Mouse (Mus musculus) liver, postnatal 0 days (tissue): Measurements from ENCODE around the gene Fto.

Experiments
- CTCF ChIP-seq: sonication (generic); IDR thresholded peaks from 2 replicates; pipeline ENCODE4 v1.5.1; 2016; ENCODE audit warnings: antibody characterized with exemption, low read depth
- EP300 ChIP-seq: IDR thresholded peaks from 2 replicates; pipeline ENCODE4 v1.6.1; 2016; ENCODE audit warnings: antibody characterized with exemption, low read depth, mild to moderate bottlenecking

DNA sequence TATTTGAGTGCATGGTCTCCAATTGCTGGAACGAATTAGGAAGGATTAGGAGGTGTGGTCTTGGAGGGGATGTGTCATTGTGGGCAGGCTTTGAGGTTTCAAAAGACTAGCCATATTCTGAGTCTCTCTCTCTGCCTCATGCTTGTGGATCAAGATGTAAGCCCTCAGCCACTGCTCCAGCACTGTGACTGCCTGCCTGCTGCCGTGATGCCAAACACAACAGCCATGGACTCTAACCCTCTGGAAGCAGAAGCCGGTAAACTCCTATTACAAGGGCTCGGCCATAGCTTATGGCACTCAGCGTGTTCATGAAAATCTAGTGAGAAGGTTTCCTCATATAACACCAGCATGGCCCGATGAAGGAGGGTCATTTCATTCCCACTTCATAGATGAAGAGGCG, 36.5 kb downstream of the Fto start:
- no peak for TF ChIP-seq CTCF
- TF ChIP-seq EP300: no peak
